Mouse (Mus musculus): ENCODE results near the gene Kcnh4.

DNA sequence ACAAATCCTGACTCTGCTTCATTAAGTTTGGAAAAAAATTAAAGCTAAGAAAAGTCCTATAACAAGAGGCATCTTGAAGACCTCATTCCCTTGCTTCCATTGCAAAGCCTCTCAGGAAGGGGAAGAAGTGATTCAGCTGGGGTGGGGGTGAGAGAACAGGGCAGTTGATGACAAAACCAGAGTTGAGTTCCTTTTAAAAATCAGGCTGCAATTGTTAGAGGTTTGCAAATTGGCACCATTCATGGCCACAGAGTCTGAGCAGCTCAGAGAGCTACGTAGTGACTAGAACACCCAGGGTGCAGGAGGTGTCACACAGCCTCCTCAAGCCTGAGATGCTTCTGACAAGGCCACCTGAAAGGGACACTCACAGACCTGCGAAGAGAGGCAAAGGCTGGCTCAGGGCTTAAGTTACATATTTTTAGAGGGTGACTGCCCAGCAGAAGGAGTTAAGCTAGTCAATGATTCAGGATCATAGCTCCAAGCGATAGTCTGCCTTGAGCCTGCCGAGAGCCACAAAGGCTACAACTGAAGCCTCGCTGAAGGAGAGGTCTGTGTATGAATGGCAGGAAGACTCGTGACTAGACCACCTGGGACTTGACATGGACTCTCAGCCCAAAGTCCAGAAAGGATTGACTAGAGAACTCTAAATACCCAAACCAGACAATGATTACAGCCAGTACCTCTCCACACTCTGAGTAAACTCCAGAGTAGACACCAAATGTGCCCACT lies 29.1 kb downstream of the Kcnh4 start:
- TF ChIP-seq POLR2A (IDR thresholded peaks at IDR 0.05; ENCODE audit: insufficient read depth, low read depth, low read length) (no peak), CTCF (IDR thresholded peaks at IDR 0.05) (no peak), EP300 (IDR thresholded peaks at IDR 0.05; ENCODE audit: insufficient read depth, low read depth, low read length) (no peak)
